Mouse (Mus musculus) midbrain, embryonic 10.5 days (tissue): Measurements from ENCODE around the gene Cdk15. TPM values are rescaled to one million over a fixed set of nuclear protein-coding genes. Genes with fewer than 3 reads are reported as not detected.

Experiments
- DNase-seq: peaks from one replicate; pipeline ENCODE4 v3.0.0-alpha.2; 2017; ENCODE audit warnings: low spot score
- H3K27ac ChIP-seq: fragments of 300-500 bp; sonication (generic); replicated peaks from 2 replicates; pipeline ENCODE4 v1.5.1; 2016; ENCODE audit warnings: mild to moderate bottlenecking
- H3K27me3 ChIP-seq: fragments of 300-500 bp; sonication (generic); 2 replicates; pipeline ENCODE4 v1.6.1; 2016; ENCODE audit warnings: low read depth, mild to moderate bottlenecking; ENCODE audit not compliant: poor library complexity, severe bottlenecking
- H3K36me3 ChIP-seq: fragments of 300-500 bp; sonication (generic); 2 replicates; pipeline ENCODE4 v1.6.1; 2016; ENCODE audit warnings: mild to moderate bottlenecking, moderate library complexity
- H3K4me1 ChIP-seq: fragments of 300-500 bp; sonication (generic); 2 replicates; pipeline ENCODE4 v1.6.1; 2016
- H3K4me3 ChIP-seq: fragments of 300-500 bp; sonication (generic); 2 replicates; pipeline ENCODE4 v1.5.1; 2016; ENCODE audit warnings: mild to moderate bottlenecking, moderate library complexity
- H3K9me3 ChIP-seq: fragments of 300-500 bp; sonication (generic); replicated peaks from 2 replicates; pipeline ENCODE4 v1.6.1; 2016; ENCODE audit warnings: mild to moderate bottlenecking
- WGBS: fragments of 180-500 bp; shearing (Covaris S2); methylation state at CpG from one replicate; pipeline ENCODE4 v1.1.7; 2016; 5-methylcytosine and 5-hydroxymethylcytosine counted together
- polyA plus RNA-seq: library from polyadenylated mRNA; unstranded; fragments of >200 nt; fragmentation: Nextera tagmentation; extraction: Ambion mirVana; gene quantifications from 2 replicates; pipeline ENCODE4 v1.2.1, GENCODE M21; 2016

Gene Cdk15
- polyA plus RNA-seq, 1 experiment from 2014 or later, result 0.77 TPM

DNA sequence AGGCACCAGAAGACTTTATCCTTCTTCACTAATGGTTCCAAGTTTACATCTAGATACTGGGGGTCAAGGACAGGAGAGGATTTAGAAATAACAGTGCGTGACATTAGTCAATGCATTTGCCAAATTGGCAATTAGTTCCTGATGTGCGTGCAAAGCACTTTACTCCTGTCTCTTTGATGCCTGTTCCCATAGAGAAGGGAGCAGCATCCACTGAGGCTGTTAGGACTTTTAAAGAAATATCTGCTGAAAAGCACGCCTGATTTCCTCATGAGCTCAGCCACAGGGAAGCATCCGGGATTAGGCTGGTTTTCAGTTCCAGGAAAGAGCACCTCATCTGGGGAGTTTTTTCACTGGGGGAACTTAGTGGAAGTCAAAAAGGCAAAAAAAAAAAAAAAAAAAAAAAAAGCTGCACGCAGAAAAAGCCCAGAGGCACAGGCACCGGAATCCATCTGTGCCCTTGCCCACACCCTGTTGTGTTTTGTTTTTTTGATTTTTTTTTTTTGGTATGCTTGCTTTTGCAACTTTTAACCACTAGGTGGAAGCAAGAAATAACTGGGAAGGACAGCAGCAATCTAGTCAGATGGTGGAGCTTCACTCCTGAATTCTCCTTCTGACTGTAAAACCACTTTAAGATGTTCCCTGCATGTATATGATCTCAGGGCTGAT, 59.8 kb downstream of the Cdk15 start:
- H3K36me3 ChIP-seq, result no peaks in the 10 kb centered on the region
- H3K27ac ChIP-seq, result 0 out of 2 replicates have a peak overlapping the region, but pooled peaks have one; percentile 28
- H3K4me1 ChIP-seq, result peaks cover 56% of the 10 kb centered on the region
- no peaks in the 10 kb centered on the region for H3K9me3 ChIP-seq
- peaks cover 83% of the 10 kb centered on the region for H3K27me3 ChIP-seq
- peak overlapping the region; percentile 20 for H3K4me3 ChIP-seq
- 6% methylated on average over 6 of the region's 6 CpGs for WGBS
- peak; percentile 54 for DNase-seq

DNA sequence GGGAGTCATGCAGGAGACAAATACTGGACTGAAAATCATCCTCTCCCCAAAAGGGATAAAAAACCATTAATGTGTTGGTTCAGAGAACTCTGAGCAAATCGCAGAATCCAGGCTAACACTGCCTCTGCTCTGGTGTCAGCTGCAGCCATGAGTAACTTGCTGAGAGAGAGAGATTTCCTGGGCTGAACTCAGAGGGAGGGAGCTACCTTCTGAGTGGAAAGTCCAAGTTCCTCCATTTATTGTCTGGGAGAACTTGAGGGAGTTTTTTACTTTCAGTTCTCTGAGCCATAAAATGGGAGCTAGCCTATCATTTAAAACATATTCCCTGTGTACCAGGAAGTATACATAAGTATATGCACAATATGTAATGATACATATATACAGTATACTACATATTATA, 60.7 kb downstream of the Cdk15 start:
- Histone ChIP-seq H3K27ac (no peak overlapping the region), H3K36me3 (no peaks in the 10 kb centered on the region), H3K9me3 (no peaks in the 10 kb centered on the region), H3K4me1 (peaks cover 55% of the 10 kb centered on the region), H3K4me3 (no peak overlapping the region), H3K27me3 (peaks cover 83% of the 10 kb centered on the region)
- DNase-seq, result no peak
- WGBS, result 89% methylated on average over 1 of the region's 1 CpGs

DNA sequence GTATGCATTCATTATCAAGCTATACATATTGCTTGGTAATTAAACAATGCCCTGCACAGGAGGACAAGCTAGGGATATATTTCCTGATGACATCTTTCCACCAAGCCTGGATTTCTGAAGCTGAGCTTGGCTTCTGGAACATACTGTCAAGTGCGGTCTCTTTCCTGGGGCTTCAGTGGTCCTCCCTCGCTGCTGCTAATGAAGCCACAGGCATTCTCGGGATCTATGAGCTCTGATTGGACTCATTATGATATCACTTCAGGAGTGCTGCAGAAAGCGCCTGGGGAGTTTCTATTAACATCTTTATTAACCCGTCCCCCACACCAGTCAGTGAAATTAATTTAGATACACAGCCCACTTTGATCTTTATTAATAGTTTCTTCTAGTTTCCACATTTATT, 62.2 kb downstream of the Cdk15 start:
- 77% methylated on average over 5 of the region's 5 CpGs for WGBS
- Histone ChIP-seq H3K4me1 (peaks cover 49% of the 10 kb centered on the region), H3K27ac (no peak overlapping the region), H3K27me3 (peaks cover 80% of the 10 kb centered on the region), H3K4me3 (no peak overlapping the region), H3K36me3 (no peaks in the 10 kb centered on the region), H3K9me3 (0 out of 2 replicates have a peak, but pooled peaks cover 4% of the 10 kb centered on the region)
- DNase-seq, result no peak

DNA sequence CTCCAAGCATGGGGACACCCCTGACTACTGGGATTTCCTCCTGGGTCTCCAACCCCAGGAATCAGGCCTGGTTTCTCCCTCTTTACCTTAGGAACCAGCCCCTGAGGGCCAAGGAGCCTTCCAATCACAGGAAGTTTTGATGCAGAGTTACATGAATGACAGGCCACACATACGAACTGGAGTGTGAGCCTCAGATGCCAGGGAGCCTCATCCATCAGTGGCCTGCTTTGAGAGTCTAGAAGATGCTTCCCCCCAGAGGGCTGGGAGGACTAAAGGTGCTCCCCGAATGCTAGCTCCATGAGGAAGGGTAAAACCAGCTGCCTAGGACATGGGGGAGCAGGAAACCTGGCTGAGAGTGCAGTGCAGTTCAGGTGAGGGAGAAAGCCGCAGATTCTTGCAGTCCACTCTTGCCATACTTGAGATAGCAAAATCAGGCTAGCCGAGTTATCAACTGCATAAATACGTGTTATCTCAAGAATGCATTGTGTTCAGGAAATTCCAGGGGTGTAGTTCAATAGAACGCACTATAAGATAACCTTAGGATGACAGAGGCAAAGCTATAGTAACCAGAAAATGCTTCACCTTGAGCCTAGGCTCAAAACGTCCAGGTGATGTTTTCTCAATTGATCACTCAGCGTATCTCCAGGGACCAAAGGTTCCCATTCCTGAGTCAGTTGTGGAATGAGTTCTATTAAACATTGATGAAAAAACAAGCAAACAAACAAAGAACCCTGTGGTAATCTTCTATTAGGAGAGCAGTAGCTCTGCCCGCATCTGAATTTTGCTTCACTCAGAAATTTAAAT, 64.6 kb downstream of the Cdk15 start:
- Histone ChIP-seq H3K4me1 (peaks cover 30% of the 10 kb centered on the region), H3K36me3 (no peaks in the 10 kb centered on the region), H3K9me3 (0 out of 2 replicates have a peak, but pooled peaks cover 4% of the 10 kb centered on the region), H3K27me3 (peaks cover 72% of the 10 kb centered on the region), H3K4me3 (no peak overlapping the region), H3K27ac (no peak overlapping the region)
- DNase-seq, result no peak
- 79% methylated on average over 9 of the region's 9 CpGs for WGBS

DNA sequence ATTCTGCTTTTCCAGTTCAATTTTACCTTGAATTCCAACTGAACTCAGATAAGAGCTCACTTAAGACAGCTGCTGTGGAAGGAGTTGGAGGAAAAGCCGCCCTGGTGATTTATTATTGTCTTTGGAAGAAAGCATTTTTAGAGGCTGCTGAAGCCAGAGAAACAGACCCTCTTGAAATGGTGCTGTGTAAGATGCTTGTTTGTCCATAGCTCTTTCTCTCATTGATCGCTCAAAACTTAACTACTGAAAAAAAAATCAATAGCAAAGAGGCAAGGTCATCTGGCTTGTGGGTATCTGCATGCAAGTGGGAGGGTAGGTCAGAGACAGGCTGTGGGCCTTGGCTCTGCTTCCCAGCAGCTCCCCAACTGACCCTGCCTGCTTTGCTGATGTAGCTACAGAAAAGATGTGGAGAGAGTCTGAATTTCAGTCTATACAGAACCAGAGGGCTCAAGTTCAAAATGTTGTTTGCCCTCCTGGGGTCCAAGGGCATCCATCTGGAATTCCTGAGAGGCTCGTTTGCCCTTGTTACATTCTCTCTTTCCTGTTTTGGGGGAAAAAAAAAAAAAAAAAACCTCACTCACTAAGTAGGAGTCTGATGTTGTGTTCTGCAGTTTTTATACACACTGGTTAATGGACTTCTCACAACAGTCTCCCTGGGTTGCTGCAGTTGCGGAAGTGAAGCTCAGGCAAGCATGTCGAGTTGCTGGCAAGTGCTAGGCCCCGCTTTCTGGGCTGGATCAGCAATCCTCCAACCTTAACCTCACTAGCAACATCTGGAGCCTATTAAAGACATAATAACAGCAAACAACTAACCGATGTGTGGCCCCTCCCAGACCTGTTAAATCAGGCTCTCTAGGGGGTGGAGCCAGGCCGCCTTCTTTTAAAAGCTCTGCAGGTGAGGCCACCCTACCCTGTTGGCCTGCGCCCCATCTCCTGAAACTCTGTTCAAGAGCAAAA, 65.5 kb downstream of the Cdk15 start:
- Histone ChIP-seq H3K27me3 (peaks cover 79% of the 10 kb centered on the region), H3K36me3 (no peaks in the 10 kb centered on the region), H3K4me1 (peaks cover 32% of the 10 kb centered on the region), H3K4me3 (no peak overlapping the region), H3K27ac (no peak overlapping the region), H3K9me3 (0 out of 2 replicates have a peak, but pooled peaks cover 4% of the 10 kb centered on the region)
- DNase-seq, result no peak
- WGBS, result 64% methylated on average over 9 of the region's 9 CpGs

DNA sequence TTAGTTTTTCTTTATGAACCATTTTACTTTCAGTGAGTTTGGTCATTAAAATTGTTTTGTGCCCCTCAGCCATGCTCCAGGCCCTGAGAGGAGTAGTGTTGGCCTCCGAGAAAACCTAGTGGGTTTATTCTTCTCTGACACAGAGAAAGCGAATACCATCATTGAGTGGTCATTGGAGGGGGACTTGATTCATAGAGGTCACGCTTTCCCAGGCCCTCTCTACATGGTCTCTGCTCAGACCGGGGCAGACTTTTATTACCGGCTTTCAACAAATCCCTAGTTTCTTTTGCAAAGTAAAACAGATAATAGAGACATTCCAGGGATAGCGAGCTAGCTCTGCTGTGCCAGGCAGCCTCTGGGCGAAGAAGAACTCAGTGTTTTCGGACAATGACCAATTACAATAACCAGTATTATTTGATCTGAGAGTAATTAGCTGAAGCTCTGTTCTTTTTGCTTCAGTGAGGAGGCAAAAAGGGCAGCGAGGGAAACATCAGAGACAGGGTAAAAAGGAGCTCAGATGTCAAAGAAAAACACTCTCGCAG, 70.2 kb downstream of the Cdk15 start:
- no peaks in the 10 kb centered on the region for H3K36me3 ChIP-seq
- H3K4me1 ChIP-seq, result peaks cover 40% of the 10 kb centered on the region
- 9% methylated on average over 10 of the region's 10 CpGs for WGBS
- DNase-seq, result peak; percentile 27
- 0 out of 2 replicates have a peak, but pooled peaks cover 4% of the 10 kb centered on the region for H3K9me3 ChIP-seq
- peaks cover 71% of the 10 kb centered on the region for H3K27me3 ChIP-seq
- no peak overlapping the region for H3K4me3 ChIP-seq
- H3K27ac ChIP-seq, result peak overlapping the region; percentile 50

DNA sequence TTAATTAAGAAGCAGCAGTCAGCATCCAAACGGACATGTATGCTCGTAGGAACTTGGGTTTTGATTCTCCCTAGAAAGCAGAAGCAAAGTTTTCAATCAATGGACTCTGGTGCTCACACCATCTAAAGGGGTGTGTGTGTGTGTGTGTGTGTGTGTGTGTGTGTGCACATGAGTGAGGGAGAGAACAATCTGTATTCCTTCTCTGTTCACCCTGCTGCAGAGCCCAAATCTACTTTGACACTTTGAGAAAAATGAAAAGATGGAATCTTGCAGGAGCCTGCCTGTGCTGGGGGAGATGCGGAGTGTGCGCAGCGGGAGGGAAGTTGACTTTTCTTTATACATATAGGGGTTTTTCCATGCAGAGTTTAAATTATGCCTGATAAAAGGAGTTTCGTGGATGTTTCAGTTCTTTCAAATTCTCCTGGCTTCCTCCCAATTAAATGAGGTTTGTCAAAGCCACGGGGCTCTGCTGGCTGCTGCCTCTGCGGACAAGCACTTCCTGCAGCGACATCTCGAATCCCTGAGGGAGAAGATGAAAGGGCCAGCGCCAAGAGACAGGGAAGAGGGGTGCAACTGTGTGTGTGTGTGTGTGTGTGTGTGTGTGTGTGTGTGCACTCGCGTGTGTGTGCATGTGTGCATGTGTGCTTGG, 76.2 kb downstream of the Cdk15 start:
- 37% methylated on average over 13 of the region's 13 CpGs for WGBS
- Histone ChIP-seq H3K4me3 (no peak overlapping the region), H3K36me3 (no peaks in the 10 kb centered on the region), H3K4me1 (peaks cover 43% of the 10 kb centered on the region), H3K27ac (peak overlapping the region; percentile 38), H3K9me3 (no peaks in the 10 kb centered on the region), H3K27me3 (peaks cover 71% of the 10 kb centered on the region)
- no peak for DNase-seq

DNA sequence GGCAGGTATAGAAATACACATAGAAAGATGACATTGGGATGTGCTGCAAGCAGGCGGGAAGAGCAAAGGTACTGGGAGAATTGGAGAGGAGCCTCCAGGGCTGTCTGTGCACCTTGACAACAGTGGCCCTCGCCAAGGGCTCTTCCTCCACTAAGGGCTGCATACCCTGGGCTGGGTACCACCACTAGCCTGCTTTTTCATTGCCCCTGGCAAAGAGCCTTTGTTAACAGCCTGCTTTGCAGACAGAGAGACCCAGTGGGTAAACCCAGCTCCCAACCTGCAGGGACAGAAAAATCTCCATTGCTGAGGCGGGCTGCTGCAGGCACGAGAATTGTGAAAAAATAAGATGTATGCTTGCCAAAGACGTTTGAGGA, 76.7 kb downstream of the Cdk15 start:
- Histone ChIP-seq H3K27ac (peak overlapping the region; percentile 38), H3K4me1 (peaks cover 38% of the 10 kb centered on the region), H3K4me3 (no peak overlapping the region), H3K9me3 (no peaks in the 10 kb centered on the region), H3K36me3 (no peaks in the 10 kb centered on the region), H3K27me3 (peaks cover 71% of the 10 kb centered on the region)
- no peak for DNase-seq
- WGBS, result 53% methylated on average over 5 of the region's 5 CpGs

DNA sequence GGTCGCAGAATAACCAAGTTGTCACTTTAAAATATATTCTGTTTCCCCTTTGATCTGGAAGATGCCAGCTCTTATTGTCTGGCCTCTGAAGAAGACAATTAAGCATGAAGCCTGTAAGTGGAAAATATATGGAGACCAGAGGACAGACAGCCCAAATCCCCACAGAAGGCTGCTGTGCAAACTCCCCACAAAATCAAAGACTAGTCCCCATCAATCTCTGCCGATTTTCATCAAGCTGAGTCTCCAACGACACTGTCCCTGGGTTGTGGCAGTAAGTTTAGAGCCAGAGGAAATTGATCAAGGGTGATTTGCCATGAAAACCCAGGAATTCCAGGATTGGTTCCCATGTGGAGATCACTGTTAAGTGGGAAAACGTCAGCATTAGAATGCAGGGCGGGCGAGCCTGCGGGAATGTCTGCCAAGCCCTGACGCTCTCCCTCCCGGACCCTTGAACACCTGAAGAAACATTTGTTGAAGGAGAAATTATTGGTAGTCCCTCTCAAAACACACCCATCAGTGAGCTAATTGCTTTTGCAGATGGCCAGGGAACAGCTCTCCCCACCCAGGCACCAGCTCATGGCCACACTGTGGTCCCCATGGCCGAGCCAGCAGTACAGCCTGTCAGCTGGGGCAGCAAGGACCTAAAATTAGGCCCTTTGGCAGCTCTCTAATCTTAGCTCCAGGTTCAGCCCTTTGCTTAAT, 77.3 kb downstream of the Cdk15 start:
- H3K27me3 ChIP-seq, result peaks cover 68% of the 10 kb centered on the region
- peaks cover 32% of the 10 kb centered on the region for H3K4me1 ChIP-seq
- H3K4me3 ChIP-seq, result no peak overlapping the region
- DNase-seq, result no peak
- no peaks in the 10 kb centered on the region for H3K36me3 ChIP-seq
- no peaks in the 10 kb centered on the region for H3K9me3 ChIP-seq
- peak overlapping the region; percentile 39; the same call in 1 of the 2 replicates for H3K27ac ChIP-seq
- 59% methylated on average over 10 of the region's 10 CpGs for WGBS

DNA sequence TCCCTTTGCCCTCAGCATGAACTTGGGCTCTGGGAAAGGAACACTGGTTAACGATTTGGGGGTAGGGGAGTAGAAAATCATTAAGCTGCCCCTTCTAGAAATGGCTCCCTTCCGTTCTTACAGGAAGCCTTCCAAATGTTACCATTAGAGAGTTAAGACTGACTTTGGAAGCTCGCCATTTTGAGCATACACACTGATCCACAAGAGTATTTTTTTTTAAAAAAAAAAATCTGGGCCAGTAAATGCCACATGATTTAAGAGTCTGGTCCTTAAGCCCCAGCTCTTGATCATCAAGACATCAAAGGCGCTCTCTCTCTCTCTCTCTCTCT, 77.8 kb downstream of the Cdk15 start:
- Histone ChIP-seq H3K4me1 (peaks cover 34% of the 10 kb centered on the region), H3K27ac (peak overlapping the region; percentile 39; the same call in 1 of the 2 replicates), H3K27me3 (peaks cover 68% of the 10 kb centered on the region), H3K9me3 (no peaks in the 10 kb centered on the region), H3K4me3 (no peak overlapping the region), H3K36me3 (no peaks in the 10 kb centered on the region)
- no peak for DNase-seq
- WGBS, result 65% methylated on average over 4 of the region's 4 CpGs

DNA sequence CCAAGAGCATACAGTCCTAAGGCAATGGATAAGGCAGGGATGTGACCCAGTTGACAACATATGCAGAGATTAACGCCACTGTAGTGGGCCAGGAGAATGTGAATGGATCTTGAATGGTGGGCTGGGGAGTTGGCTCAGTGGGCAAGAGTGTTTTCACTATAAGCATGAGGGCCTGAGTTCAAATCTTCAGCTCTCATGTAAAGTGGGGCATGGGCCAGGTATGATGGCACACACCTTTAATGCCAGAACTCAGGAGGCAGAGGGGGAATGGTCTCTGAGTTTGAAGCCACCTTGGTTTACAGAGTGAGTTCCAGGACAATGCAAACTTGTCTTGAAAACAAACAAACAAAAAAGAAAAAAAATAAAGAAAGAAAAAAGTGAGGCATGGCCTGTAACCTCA, 79.5 kb downstream of the Cdk15 start:
- DNase-seq, result no peak
- WGBS, result 88% methylated on average over 1 of the region's 1 CpGs
- Histone ChIP-seq H3K27ac (no peak overlapping the region), H3K4me3 (no peak overlapping the region), H3K27me3 (peaks cover 57% of the 10 kb centered on the region), H3K36me3 (no peaks in the 10 kb centered on the region), H3K9me3 (no peaks in the 10 kb centered on the region), H3K4me1 (peaks cover 48% of the 10 kb centered on the region)
